Mouse (Mus musculus): ENCODE measurements at regions not wholly inside any gene's neighbourhood (a gene's known extent, or its start where the extent isn't known, plus 50 kb on each side); places are given as distances from the start of the nearest gene placed in this dataset.

DNA sequence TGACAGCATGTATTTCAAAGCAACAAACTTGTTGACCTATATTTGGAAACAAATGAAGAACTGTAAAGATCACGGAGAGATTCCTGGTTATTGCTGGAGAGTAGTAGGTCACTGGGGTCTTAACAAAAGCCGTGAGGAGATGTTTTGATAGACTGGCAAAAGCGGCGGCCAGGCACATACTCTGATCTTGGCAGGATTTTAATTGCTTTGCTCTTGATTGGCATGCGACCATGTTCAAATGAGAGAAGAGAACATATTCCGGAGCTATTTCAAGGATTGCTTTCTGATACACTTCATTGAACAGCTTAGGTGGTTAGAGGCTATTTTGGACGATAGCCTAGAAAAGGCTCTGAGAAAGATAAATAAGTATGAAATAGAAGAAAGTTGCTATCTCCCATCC, 874.2 kb downstream of the Robo1 start:
- no peak for TF ChIP-seq CTCF (conservative IDR thresholded peaks at IDR 0.05; ENCODE audit: low read length)
- TF ChIP-seq POU5F1 (IDR thresholded peaks at IDR 0.05; ENCODE audit: borderline replicate concordance, low read length) = no peak

Data from E14TG2a.4 (cell line).